Mouse (Mus musculus): ENCODE measurements around the gene Cox4i1.

- no peak for TF ChIP-seq CTCF (IDR thresholded peaks at IDR 0.05; ENCODE audit: borderline replicate concordance, insufficient read depth, low read depth, low read length)
- TF ChIP-seq POLR2A (IDR thresholded peaks at IDR 0.05; ENCODE audit: borderline replicate concordance, insufficient read depth, low read length): no peak
These were observed 31.5 kb downstream of the Cox4i1 start for GRCm38 (mm10) chr8:120699565-120699964.
